Mouse (Mus musculus) C2C12 (cell line): ENCODE measurements around the gene Stard13. TPM values are rescaled to one million over a fixed set of nuclear protein-coding genes. Genes with fewer than 3 reads are reported as not detected.

Experiments
- H3K27me3 ChIP-seq: one replicate; pipeline ENCODE4 v1.6.1; 2011; ENCODE audit not compliant: control insufficient read depth, insufficient read depth, insufficient read length
- H3K36me3 ChIP-seq: one replicate; pipeline ENCODE4 v1.6.1; 2011; ENCODE audit not compliant: control insufficient read depth, insufficient read depth
- H3K4me3 ChIP-seq: one replicate; pipeline ENCODE4 v1.5.1; 2011; ENCODE audit warnings: mild to moderate bottlenecking, control low read depth; ENCODE audit not compliant: poor library complexity, insufficient read depth, severe bottlenecking
- H3K79me2 ChIP-seq: one replicate; pipeline ENCODE4 v1.6.1; 2011; ENCODE audit not compliant: control insufficient read depth, insufficient read depth
- H3K79me3 ChIP-seq: one replicate; pipeline ENCODE4 v1.6.1; 2011; ENCODE audit warnings: low read depth, control low read depth
- H3ac ChIP-seq: one replicate; pipeline ENCODE3; 2011; ENCODE audit warnings: low read depth; ENCODE audit not compliant: control insufficient read depth, insufficient read length
- CEBPB ChIP-seq: IDR thresholded peaks from one replicate; pipeline ENCODE4 v1.6.1; 2011; ENCODE audit warnings: low read depth, mild to moderate bottlenecking, control low read depth, moderate library complexity
- CTCF ChIP-seq: IDR thresholded peaks from one replicate; pipeline ENCODE4 v1.5.1; 2011; ENCODE audit not compliant: control insufficient read depth, insufficient read depth, insufficient read length
- FOSL1 ChIP-seq: IDR thresholded peaks from one replicate; pipeline ENCODE4 v1.8.0; 2011; ENCODE audit warnings: mild to moderate bottlenecking, low read length; ENCODE audit not compliant: poor library complexity, insufficient read depth, severe bottlenecking
- MAX ChIP-seq: IDR thresholded peaks from one replicate; pipeline ENCODE4 v1.6.1; 2011; ENCODE audit warnings: mild to moderate bottlenecking, control low read depth
- MYOD1 ChIP-seq: IDR thresholded peaks from one replicate; pipeline ENCODE4 v1.6.1; 2011; ENCODE audit warnings: low read depth; ENCODE audit not compliant: control insufficient read depth, insufficient read length
- MYOG ChIP-seq: IDR thresholded peaks from one replicate; pipeline ENCODE4 v1.6.1; 2011; ENCODE audit not compliant: control insufficient read depth, insufficient read length; ENCODE audit errors: extremely low read depth
- USF1 ChIP-seq: IDR thresholded peaks from one replicate; pipeline ENCODE4 v1.6.1; 2011; ENCODE audit warnings: low read depth, mild to moderate bottlenecking, control low read depth, moderate library complexity
- polyA plus RNA-seq: library from polyadenylated mRNA; unstranded; fragments of >200 nt; fragmentation: generic; extraction: Trizol; gene quantifications from one replicate; pipeline ENCODE4 v1.2.1, GENCODE M21; 2012; ENCODE audit warnings: missing spikeins

Gene Stard13
- polyA plus RNA-seq, 1 experiment, result 6.6 TPM

DNA sequence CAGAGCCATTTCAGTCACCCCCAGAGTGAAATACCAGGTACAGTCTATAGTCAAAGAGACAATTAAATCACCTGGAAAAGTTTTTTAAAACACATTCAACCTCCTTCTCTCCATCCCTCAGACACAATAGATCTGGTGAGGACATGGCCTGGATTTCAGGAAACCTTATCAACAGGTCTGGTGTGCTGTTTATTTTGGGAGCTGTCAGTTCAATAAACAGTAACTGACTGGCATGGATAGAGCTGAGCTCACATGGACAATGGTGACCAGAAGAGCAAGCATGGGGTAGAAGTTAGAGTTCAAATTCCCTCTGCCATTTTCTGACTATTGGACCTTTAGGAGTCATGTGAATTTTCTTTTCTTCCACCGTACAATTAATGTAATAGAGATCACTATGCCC is 10.8 kb downstream of the Stard13 start:
- Histone ChIP-seq H3K79me2 (no peaks in the 10 kb centered on the region), H3ac (no peak overlapping the region), H3K36me3 (no peaks in the 10 kb centered on the region), H3K27me3 (no peaks in the 10 kb centered on the region), H3K79me3 (no peaks in the 10 kb centered on the region), H3K4me3 (no peak overlapping the region)
- TF ChIP-seq CEBPB, result no peak
- no peak for TF ChIP-seq CTCF
- no peak for TF ChIP-seq MYOD1
- no peak for TF ChIP-seq FOSL1
- TF ChIP-seq MYOG, result no peak
- TF ChIP-seq MAX, result no peak
- no peak for TF ChIP-seq USF1

GRCm38 (mm10) chr5:151218689-151219115 is 14.9 kb downstream of the Stard13 start:
- H3K79me2 ChIP-seq, result no peaks in the 10 kb centered on the region
- TF ChIP-seq MAX (no peak), FOSL1 (no peak), USF1 (no peak), CTCF (no peak), CEBPB (no peak), MYOG (no peak), MYOD1 (no peak)
- no peaks in the 10 kb centered on the region for H3K79me3 ChIP-seq
- no peak overlapping the region for H3ac ChIP-seq
- no peaks in the 10 kb centered on the region for H3K36me3 ChIP-seq
- H3K4me3 ChIP-seq, result no peak overlapping the region
- no peaks in the 10 kb centered on the region for H3K27me3 ChIP-seq

GRCm38 (mm10) chr5:151213097-151213496 is 20.5 kb downstream of the Stard13 start:
- Histone ChIP-seq H3K36me3 (no peaks in the 10 kb centered on the region), H3ac (no peak overlapping the region), H3K79me2 (no peaks in the 10 kb centered on the region), H3K27me3 (no peaks in the 10 kb centered on the region), H3K79me3 (no peaks in the 10 kb centered on the region), H3K4me3 (no peak overlapping the region)
- no peak for TF ChIP-seq FOSL1
- TF ChIP-seq CTCF, result no peak
- TF ChIP-seq CEBPB, result no peak

DNA sequence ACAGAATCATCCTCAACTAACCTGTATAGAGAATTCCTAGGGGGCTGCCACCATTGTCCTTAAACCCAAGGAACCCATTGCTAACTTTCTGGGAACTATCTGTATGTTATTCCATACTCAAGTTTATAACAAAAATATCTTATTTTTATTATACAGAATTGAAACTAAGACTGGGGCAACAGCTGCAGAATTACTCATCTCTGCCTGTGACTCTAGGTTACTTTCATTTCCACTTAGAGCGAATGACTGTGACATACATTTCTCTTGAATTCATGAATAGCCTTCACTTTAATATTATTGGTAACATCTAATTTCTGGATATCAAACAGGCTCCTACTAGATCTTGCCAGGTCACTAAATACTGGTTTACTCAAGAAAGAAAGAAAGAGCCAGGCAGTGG is 22.8 kb downstream of the Stard13 start:
- no peak overlapping the region for H3ac ChIP-seq
- no peaks in the 10 kb centered on the region for H3K79me2 ChIP-seq
- no peaks in the 10 kb centered on the region for H3K36me3 ChIP-seq
- no peak overlapping the region for H3K4me3 ChIP-seq
- no peaks in the 10 kb centered on the region for H3K27me3 ChIP-seq
- H3K79me3 ChIP-seq, result no peaks in the 10 kb centered on the region
- TF ChIP-seq USF1 (no peak), MAX (no peak), CEBPB (no peak), FOSL1 (no peak), MYOG (no peak), CTCF (no peak), MYOD1 (no peak)

DNA sequence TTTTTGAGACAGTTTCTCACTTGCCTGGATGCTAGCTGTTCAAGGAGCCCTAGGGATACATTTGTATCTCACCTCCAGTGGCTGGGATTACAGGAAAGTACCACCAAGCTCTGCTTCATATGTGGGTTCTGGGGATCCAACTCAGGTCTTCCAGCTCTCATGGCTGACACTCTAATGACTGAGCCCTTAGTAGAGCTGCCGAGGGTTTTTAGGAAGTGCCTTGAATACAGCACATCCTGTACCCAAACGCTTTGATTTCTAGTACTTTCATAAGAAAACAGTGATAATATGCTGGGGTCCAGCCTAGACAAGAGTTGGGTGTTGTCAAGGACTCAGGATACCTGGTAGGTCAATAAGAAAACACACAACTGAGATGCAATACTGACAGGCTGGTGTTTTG is 23.6 kb downstream of the Stard13 start:
- no peak overlapping the region for H3ac ChIP-seq
- no peaks in the 10 kb centered on the region for H3K79me2 ChIP-seq
- H3K79me3 ChIP-seq, result no peaks in the 10 kb centered on the region
- H3K27me3 ChIP-seq, result no peaks in the 10 kb centered on the region
- H3K36me3 ChIP-seq, result no peaks in the 10 kb centered on the region
- H3K4me3 ChIP-seq, result no peak overlapping the region
- TF ChIP-seq MAX, result no peak
- no peak for TF ChIP-seq CEBPB
- TF ChIP-seq MYOG, result no peak
- TF ChIP-seq USF1, result no peak
- no peak for TF ChIP-seq FOSL1
- no peak for TF ChIP-seq MYOD1
- no peak for TF ChIP-seq CTCF

DNA sequence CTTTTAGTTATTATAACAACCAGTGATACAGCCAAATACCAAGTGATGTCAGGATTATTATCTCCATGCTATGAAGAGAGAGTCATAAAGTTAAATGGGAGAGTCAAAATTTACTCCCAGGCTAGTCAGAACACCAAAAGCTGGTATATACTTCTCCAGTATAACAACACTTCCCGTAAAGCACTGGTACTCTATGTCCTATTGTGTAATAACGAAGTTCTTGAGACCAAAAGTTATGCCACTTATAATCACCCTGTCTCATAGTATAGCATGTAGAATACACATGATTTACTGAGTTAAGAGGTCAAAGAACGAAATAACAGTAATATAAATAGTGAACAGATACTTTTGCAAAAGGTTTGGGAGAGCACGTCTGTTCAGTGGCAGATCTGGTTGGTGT is 28.6 kb downstream of the Stard13 start:
- no peak overlapping the region for H3K4me3 ChIP-seq

More for the DNA sequence above, 28.6 kb downstream of the Stard13 start:
- no peaks in the 10 kb centered on the region for H3K79me3 ChIP-seq
- no peaks in the 10 kb centered on the region for H3K27me3 ChIP-seq
- TF ChIP-seq USF1, result no peak
- no peak for TF ChIP-seq CTCF
- TF ChIP-seq MYOD1, result no peak
- TF ChIP-seq MYOG, result no peak
- no peak for TF ChIP-seq MAX
- TF ChIP-seq FOSL1, result no peak
- no peak for TF ChIP-seq CEBPB
- no peak overlapping the region for H3ac ChIP-seq
- no peaks in the 10 kb centered on the region for H3K36me3 ChIP-seq
- no peaks in the 10 kb centered on the region for H3K79me2 ChIP-seq
